Mouse (Mus musculus): ENCODE results near the gene Trmt61a. TPM values are rescaled to one million over a fixed set of nuclear protein-coding genes. Genes with fewer than 3 reads are reported as not detected.
"Not testable (repeated sequence)": the region's sequence is repeated elsewhere in the genome, so short reads cannot be mapped to it uniquely, and the experiment has no call there.

The Trmt61a gene
- total RNA-seq, 2 experiments from 2014 or later: 3.1 to 3.8 TPM

- Histone ChIP-seq H3K27ac (peak overlapping the region; percentile 93), H3K4me3 (peak overlapping the region; percentile 31; the same call in 1 of the 2 replicates)
- no peak for TF ChIP-seq CTCF (IDR thresholded peaks at IDR 0.05)
- intact Hi-C loops (cut with DNase I): no loop called here
- peak; percentile 89 for DNase-seq
These were observed 27.5 kb downstream of the Trmt61a start for GRCm38 (mm10) chr12:111705186-111705973.

GRCm38 (mm10) chr12:111708181-111708580, 30.3 kb downstream of the Trmt61a start:
- Histone ChIP-seq H3K27ac (peak overlapping the region; percentile 93), H3K4me3 (no peak overlapping the region)
- intact Hi-C loops (cut with DNase I): no loop called here
- no peak for TF ChIP-seq CTCF (IDR thresholded peaks at IDR 0.05)
- peak; percentile 44 for DNase-seq

GRCm38 (mm10) chr12:111710091-111710490, 32.2 kb downstream of the Trmt61a start:
- Histone ChIP-seq H3K4me3 (no peak overlapping the region), H3K27ac (peak overlapping the region; percentile 41; the same call in 1 of the 2 replicates)
- DNase-seq: no peak
- no peak for TF ChIP-seq CTCF (IDR thresholded peaks at IDR 0.05)
- intact Hi-C loops (cut with DNase I): loop anchor here (5.0 kb wide), 1 partner anchor 33 kb away; the partner anchor contains the start of gene Trmt61a

GRCm38 (mm10) chr12:111712476-111712875, 34.6 kb downstream of the Trmt61a start:
- TF ChIP-seq CTCF (IDR thresholded peaks at IDR 0.05): no peak
- intact Hi-C loops (cut with DNase I): loop anchor here (5.0 kb wide), 1 partner anchor 35 kb away; the partner anchor contains the start of gene Trmt61a
- peak overlapping the region; percentile 96 for H3K27ac ChIP-seq
- H3K4me3 ChIP-seq: peak overlapping the region; percentile 85
- no peak for DNase-seq

GRCm38 (mm10) chr12:111713004-111713651, 35.2 kb downstream of the Trmt61a start, which contains the start of the genes Bag5 and Apopt1:
Bag5 (minus strand) TSS chr12:111713257.
Apopt1 (plus strand) TSS chr12:111713261.
- peak within 1 kb of the TSS; percentile 85 for H3K4me3 ChIP-seq
- peak; percentile 39; the same call in 1 of the 2 replicates for TF ChIP-seq CTCF (IDR thresholded peaks at IDR 0.05)
- peak; percentile 95 for DNase-seq
- H3K27ac ChIP-seq: peak within 1 kb of the TSS; percentile 96
- intact Hi-C loops (cut with DNase I): loop anchor here (5.0 kb wide), 1 partner anchor 36 kb away; the partner anchor contains the start of gene Trmt61a

- intact Hi-C loops (cut with DNase I): loop anchor here (5.0 kb wide), 1 partner anchor 37 kb away; the partner anchor contains the start of gene Trmt61a
- DNase-seq: peak; percentile 7
- peak overlapping the region; percentile 85 for H3K4me3 ChIP-seq
- H3K27ac ChIP-seq: not testable (repeated sequence)
These were observed 36.0 kb downstream of the Trmt61a start for GRCm38 (mm10) chr12:111713880-111714279.

- intact Hi-C loops (cut with DNase I): no loop called here
- Histone ChIP-seq H3K4me3 (no peak overlapping the region), H3K27ac (no peak overlapping the region)
- no peak for DNase-seq
- TF ChIP-seq CTCF (IDR thresholded peaks at IDR 0.05): no peak
These were observed 38.6 kb downstream of the Trmt61a start for GRCm38 (mm10) chr12:111716505-111716904.

- no peak for TF ChIP-seq CTCF (IDR thresholded peaks at IDR 0.05)
- peak overlapping the region; percentile 40 for H3K4me3 ChIP-seq
- DNase-seq: no peak
- intact Hi-C loops (cut with DNase I): no loop called here
- peak overlapping the region; percentile 66 for H3K27ac ChIP-seq
These were observed 40.8 kb downstream of the Trmt61a start for GRCm38 (mm10) chr12:111718656-111719055.

GRCm38 (mm10) chr12:111720222-111720621, 42.3 kb downstream of the Trmt61a start:
- no peak for DNase-seq
- no peak overlapping the region for H3K27ac ChIP-seq
- intact Hi-C loops (cut with DNase I): no loop called here
- no peak for TF ChIP-seq CTCF (IDR thresholded peaks at IDR 0.05)
- H3K4me3 ChIP-seq: no peak overlapping the region

- peak; percentile 69 for DNase-seq
- TF ChIP-seq CTCF (IDR thresholded peaks at IDR 0.05): peak; percentile 78
- intact Hi-C loops (cut with DNase I): no loop called here
These were observed 44.7 kb downstream of the Trmt61a start for GRCm38 (mm10) chr12:111722654-111723053.

GRCm38 (mm10) chr12:111724638-111725337, 46.9 kb downstream of the Trmt61a start:
- peak overlapping the region; percentile 89 for H3K27ac ChIP-seq
- intact Hi-C loops (cut with DNase I): no loop called here

More at GRCm38 (mm10) chr12:111722654-111723053, 44.7 kb downstream of the Trmt61a start:
- no peak overlapping the region for H3K27ac ChIP-seq
- no peak overlapping the region for H3K4me3 ChIP-seq

More at GRCm38 (mm10) chr12:111724638-111725337, 46.9 kb downstream of the Trmt61a start:
- TF ChIP-seq CTCF (IDR thresholded peaks at IDR 0.05): no peak
- DNase-seq: peak; percentile 77
- no peak overlapping the region; the same call in 1 of the 2 replicates for H3K4me3 ChIP-seq
